Mouse (Mus musculus) left cerebral cortex, adult 8-10 months (tissue): Measurements from ENCODE around the gene Syn3. TPM values are rescaled to one million over a fixed set of nuclear protein-coding genes. Genes with fewer than 3 reads are reported as not detected.

Source experiments
- DNase-seq, 2 experiments: peaks; one replicate each; pipeline ENCODE4 v3.0.0; 2022; ENCODE audit warnings: low spot score in 2 of 2
- total RNA-seq, 4 experiments: library from RNA; stranded (reverse); gene quantifications; 2 replicates each; pipeline ENCODE4 v1.2.4; 2022

Gene Syn3
- total RNA-seq, 4 experiments from 2014 or later, result 26.7 to 30.5 (median 29.9) TPM

GRCm38 (mm10) chr10:86374061-86374460, 124.6 kb downstream of the Syn3 start:
- no peak for DNase-seq

GRCm38 (mm10) chr10:86371561-86371960, 127.1 kb downstream of the Syn3 start:
- DNase-seq, result no peak

GRCm38 (mm10) chr10:86369346-86369745, 129.3 kb downstream of the Syn3 start:
- no peak for DNase-seq

- no peak for DNase-seq
These were observed 129.9 kb downstream of the Syn3 start for GRCm38 (mm10) chr10:86368811-86369210.

GRCm38 (mm10) chr10:86367346-86367745, 131.3 kb downstream of the Syn3 start:
- DNase-seq, result no peak

- DNase-seq, result no peak
These were observed 133.0 kb downstream of the Syn3 start for GRCm38 (mm10) chr10:86365632-86366092.

- DNase-seq, result no peak
These were observed 134.9 kb downstream of the Syn3 start for GRCm38 (mm10) chr10:86363669-86364309.

- no peak for DNase-seq
These were observed 139.0 kb downstream of the Syn3 start for GRCm38 (mm10) chr10:86359699-86360098.

- DNase-seq, result no peak
These were observed 139.5 kb downstream of the Syn3 start for GRCm38 (mm10) chr10:86359208-86359607.

GRCm38 (mm10) chr10:86358307-86358975, 140.3 kb downstream of the Syn3 start:
- DNase-seq, result no peak

GRCm38 (mm10) chr10:86356819-86357563, 141.7 kb downstream of the Syn3 start:
- no peak for DNase-seq

- DNase-seq, result no peak
These were observed 146.2 kb downstream of the Syn3 start for GRCm38 (mm10) chr10:86352521-86352920.

GRCm38 (mm10) chr10:86351287-86351686, 147.4 kb downstream of the Syn3 start:
- DNase-seq, result no peak

GRCm38 (mm10) chr10:86346235-86346840, 152.4 kb downstream of the Syn3 start:
- DNase-seq, result no peak

GRCm38 (mm10) chr10:86345645-86346044, 153.1 kb downstream of the Syn3 start:
- no peak for DNase-seq

- DNase-seq, result no peak
These were observed 154.0 kb downstream of the Syn3 start for GRCm38 (mm10) chr10:86344654-86345053.

GRCm38 (mm10) chr10:86343931-86344330, 154.8 kb downstream of the Syn3 start:
- DNase-seq, result no peak

GRCm38 (mm10) chr10:86343362-86343761, 155.3 kb downstream of the Syn3 start:
- DNase-seq, result no peak

GRCm38 (mm10) chr10:86342713-86343112, 156.0 kb downstream of the Syn3 start:
- no peak for DNase-seq

GRCm38 (mm10) chr10:86342151-86342550, 156.5 kb downstream of the Syn3 start:
- DNase-seq, result no peak

- no peak for DNase-seq
These were observed 157.1 kb downstream of the Syn3 start for GRCm38 (mm10) chr10:86341589-86341988.

- DNase-seq, result no peak
These were observed 157.6 kb downstream of the Syn3 start for GRCm38 (mm10) chr10:86340991-86341527.
